Mouse (Mus musculus) spleen, adult 2 months (tissue): ENCODE results near the gene D930048N14Rik.

ENCODE experiments used
- CTCF ChIP-seq: fragments of 200-500 bp; IDR thresholded peaks from 2 replicates; pipeline ENCODE4 v1.5.1; 2011; ENCODE audit warnings: mild to moderate bottlenecking, inconsistent platforms; ENCODE audit not compliant: insufficient read depth, insufficient read length, insufficient replicate concordance; ENCODE audit errors: extremely low read depth
- POLR2A ChIP-seq: fragments of 200-500 bp; IDR thresholded peaks from 2 replicates; pipeline ENCODE4 v1.6.1; 2011; ENCODE audit warnings: low read depth, low read length, inconsistent platforms

DNA sequence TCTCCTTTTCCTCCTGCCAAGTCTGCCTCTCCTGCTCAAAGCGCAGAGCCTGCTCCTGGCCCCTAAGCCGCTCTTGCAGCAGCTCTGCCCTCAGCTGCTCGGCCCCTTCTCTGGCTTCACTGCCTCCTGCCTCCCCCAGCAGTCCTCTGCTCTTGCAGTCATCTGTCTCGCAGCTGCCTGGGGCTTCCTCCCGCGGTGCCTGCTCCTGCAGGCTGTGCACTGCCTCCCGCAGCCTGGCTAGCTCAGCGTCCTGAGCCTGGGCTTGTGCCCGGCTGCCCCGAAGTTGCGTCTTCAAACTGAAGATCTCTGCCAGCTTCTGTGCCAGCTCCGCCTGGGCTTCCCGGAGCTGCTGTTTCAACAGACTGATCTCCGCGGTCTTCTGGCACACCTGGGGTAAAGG is 7.0 kb upstream of the D930048N14Rik start:
- TF ChIP-seq CTCF, result no peak
- TF ChIP-seq POLR2A, result no peak
